Mouse (Mus musculus): ENCODE data around the gene Fgfr2. TPM values are rescaled to one million over a fixed set of nuclear protein-coding genes. Genes with fewer than 3 reads are reported as not detected.
A peak's percentile ranks its signal among the peaks of the same experiment; 100 is the strongest.

The Fgfr2 gene
- polyA plus RNA-seq, 1 experiment from 2014 or later = 106 TPM

- WGBS = under 1% methylated on average over 43 of the region's 52 CpGs
- peak within 1 kb of the TSS; percentile 25; the same call in 1 of the 2 replicates for H3K9ac ChIP-seq (ENCODE audit: low read depth, low read length)
Observed at GRCm38 (mm10) chr7:132599071-132599975, 523.8 kb downstream of the Fgfr2 start, which contains the start of gene Nkx1-2. TSS of gene Nkx1-2 (minus strand) at chr7:132599637.

GRCm38 (mm10) chr7:132597251-132598041 is 525.7 kb downstream of the Fgfr2 start:
- peaks cover 78% of the 10 kb centered on the region for H3K27me3 ChIP-seq (replicated peaks; ENCODE audit: control insufficient read depth, insufficient read depth, low read length)
- DNase-seq (ENCODE audit: low spot score) = peak; percentile 44
- ATAC-seq (ENCODE audit: low read depth) = peak; percentile 44; the same call in 1 of the 2 replicates
- H3K4me3 ChIP-seq (ENCODE audit: low read depth, low read length) = peak overlapping the region; percentile 48
- no peak overlapping the region for H3K27ac ChIP-seq (replicated peaks; ENCODE audit: low read depth, low read length)
- peak overlapping the region; percentile 89 for H3K4me2 ChIP-seq (ENCODE audit: low read depth, low read length)
- WGBS = under 1% methylated on average over 46 of the region's 60 CpGs
- peaks cover 13% of the 10 kb centered on the region for H3K4me1 ChIP-seq (ENCODE audit: control insufficient read depth, insufficient read depth, low read length)
- peak overlapping the region; percentile 28 for H3K9ac ChIP-seq (ENCODE audit: low read depth, low read length)
- H3K36me3 ChIP-seq (ENCODE audit: control insufficient read depth, insufficient read depth, low read length) = no peaks in the 10 kb centered on the region
- H3K9me3 ChIP-seq (ENCODE audit: control insufficient read depth, low read length) = no peaks in the 10 kb centered on the region

More at GRCm38 (mm10) chr7:132599071-132599975, 523.8 kb downstream of the Fgfr2 start, which contains the start of gene Nkx1-2:
- DNase-seq (ENCODE audit: low spot score) (peak; percentile 33), ATAC-seq (ENCODE audit: low read depth) (no peak)
- peaks cover 13% of the 10 kb centered on the region for H3K4me1 ChIP-seq (ENCODE audit: control insufficient read depth, insufficient read depth, low read length)
- no peaks in the 10 kb centered on the region for H3K36me3 ChIP-seq (ENCODE audit: control insufficient read depth, insufficient read depth, low read length)
- H3K4me3 ChIP-seq (ENCODE audit: low read depth, low read length) = peak within 1 kb of the TSS; percentile 41
- peaks cover 93% of the 10 kb centered on the region for H3K27me3 ChIP-seq (replicated peaks; ENCODE audit: control insufficient read depth, insufficient read depth, low read length)
- no peaks in the 10 kb centered on the region for H3K9me3 ChIP-seq (ENCODE audit: control insufficient read depth, low read length)
- peak within 1 kb of the TSS; percentile 83 for H3K4me2 ChIP-seq (ENCODE audit: low read depth, low read length)
- H3K27ac ChIP-seq (replicated peaks; ENCODE audit: low read depth, low read length) = no peak within 1 kb of the TSS

- H3K27me3 ChIP-seq (replicated peaks; ENCODE audit: control insufficient read depth, insufficient read depth, low read length) = peaks cover 70% of the 10 kb centered on the region
- H3K9me3 ChIP-seq (ENCODE audit: control insufficient read depth, low read length) = no peaks in the 10 kb centered on the region
- H3K4me3 ChIP-seq (ENCODE audit: low read depth, low read length) = peak overlapping the region; percentile 48
- no peaks in the 10 kb centered on the region for H3K36me3 ChIP-seq (ENCODE audit: control insufficient read depth, insufficient read depth, low read length)
- peak overlapping the region; percentile 89 for H3K4me2 ChIP-seq (ENCODE audit: low read depth, low read length)
- no peak for ATAC-seq (ENCODE audit: low read depth)
- H3K4me1 ChIP-seq (ENCODE audit: control insufficient read depth, insufficient read depth, low read length) = peaks cover 13% of the 10 kb centered on the region
- 0 out of 2 replicates have a peak overlapping the region, but pooled peaks have one; percentile 28 for H3K9ac ChIP-seq (ENCODE audit: low read depth, low read length)
- no peak for DNase-seq (ENCODE audit: low spot score)
- H3K27ac ChIP-seq (replicated peaks; ENCODE audit: low read depth, low read length) = no peak overlapping the region
- WGBS = 10% methylated on average over 26 of the region's 26 CpGs
Observed at GRCm38 (mm10) chr7:132596557-132597250, 526.4 kb downstream of the Fgfr2 start.

- peaks cover 61% of the 10 kb centered on the region for H3K27me3 ChIP-seq (replicated peaks; ENCODE audit: control insufficient read depth, insufficient read depth, low read length)
- ATAC-seq (ENCODE audit: low read depth) (no peak), DNase-seq (ENCODE audit: low spot score) (no peak)
- H3K4me1 ChIP-seq (ENCODE audit: control insufficient read depth, insufficient read depth, low read length) = peaks cover 13% of the 10 kb centered on the region
- no peak overlapping the region for H3K4me2 ChIP-seq (ENCODE audit: low read depth, low read length)
- H3K36me3 ChIP-seq (ENCODE audit: control insufficient read depth, insufficient read depth, low read length) = no peaks in the 10 kb centered on the region
- no peak overlapping the region for H3K9ac ChIP-seq (ENCODE audit: low read depth, low read length)
- no peak overlapping the region for H3K27ac ChIP-seq (replicated peaks; ENCODE audit: low read depth, low read length)
- H3K4me3 ChIP-seq (ENCODE audit: low read depth, low read length) = no peak overlapping the region
- H3K9me3 ChIP-seq (ENCODE audit: control insufficient read depth, low read length) = no peaks in the 10 kb centered on the region
- WGBS = 84% methylated on average over 3 of the region's 3 CpGs
Observed at GRCm38 (mm10) chr7:132595787-132596186, 527.4 kb downstream of the Fgfr2 start.

- DNase-seq (ENCODE audit: low spot score) (no peak), ATAC-seq (ENCODE audit: low read depth) (no peak)
- H3K36me3 ChIP-seq (ENCODE audit: control insufficient read depth, insufficient read depth, low read length) = no peaks in the 10 kb centered on the region
- no peak overlapping the region for H3K4me2 ChIP-seq (ENCODE audit: low read depth, low read length)
- no peak overlapping the region for H3K4me3 ChIP-seq (ENCODE audit: low read depth, low read length)
- no peak overlapping the region for H3K9ac ChIP-seq (ENCODE audit: low read depth, low read length)
- no peaks in the 10 kb centered on the region for H3K9me3 ChIP-seq (ENCODE audit: control insufficient read depth, low read length)
- 92% methylated on average over 2 of the region's 2 CpGs for WGBS
- H3K4me1 ChIP-seq (ENCODE audit: control insufficient read depth, insufficient read depth, low read length) = peaks cover 6% of the 10 kb centered on the region
- peaks cover 46% of the 10 kb centered on the region for H3K27me3 ChIP-seq (replicated peaks; ENCODE audit: control insufficient read depth, insufficient read depth, low read length)
- H3K27ac ChIP-seq (replicated peaks; ENCODE audit: low read depth, low read length) = no peak overlapping the region
Observed at GRCm38 (mm10) chr7:132594325-132594724, 528.8 kb downstream of the Fgfr2 start.

GRCm38 (mm10) chr7:132593762-132594161 is 529.4 kb downstream of the Fgfr2 start:
- H3K27ac ChIP-seq (replicated peaks; ENCODE audit: low read depth, low read length) = no peak overlapping the region
- no peak overlapping the region for H3K4me3 ChIP-seq (ENCODE audit: low read depth, low read length)
- H3K4me1 ChIP-seq (ENCODE audit: control insufficient read depth, insufficient read depth, low read length) = peaks cover 6% of the 10 kb centered on the region
- peaks cover 41% of the 10 kb centered on the region for H3K27me3 ChIP-seq (replicated peaks; ENCODE audit: control insufficient read depth, insufficient read depth, low read length)
- no peak overlapping the region for H3K4me2 ChIP-seq (ENCODE audit: low read depth, low read length)
- 58% methylated on average over 2 of the region's 2 CpGs for WGBS
- H3K9ac ChIP-seq (ENCODE audit: low read depth, low read length) = no peak overlapping the region
- H3K36me3 ChIP-seq (ENCODE audit: control insufficient read depth, insufficient read depth, low read length) = no peaks in the 10 kb centered on the region
- ATAC-seq (ENCODE audit: low read depth) (no peak), DNase-seq (ENCODE audit: low spot score) (no peak)
- H3K9me3 ChIP-seq (ENCODE audit: control insufficient read depth, low read length) = no peaks in the 10 kb centered on the region

- WGBS = 46% methylated on average over 5 of the region's 5 CpGs
- DNase-seq (ENCODE audit: low spot score) = no peak
Observed at GRCm38 (mm10) chr7:132589610-132590009, 533.5 kb downstream of the Fgfr2 start.

GRCm38 (mm10) chr7:132587167-132587566 is 536.0 kb downstream of the Fgfr2 start:
- Histone ChIP-seq H3K9me3 (ENCODE audit: control insufficient read depth, low read length) (no peaks in the 10 kb centered on the region), H3K9ac (ENCODE audit: low read depth, low read length) (no peak overlapping the region), H3K27ac (replicated peaks; ENCODE audit: low read depth, low read length) (no peak overlapping the region), H3K4me3 (ENCODE audit: low read depth, low read length) (no peak overlapping the region), H3K4me2 (ENCODE audit: low read depth, low read length) (no peak overlapping the region), H3K36me3 (ENCODE audit: control insufficient read depth, insufficient read depth, low read length) (no peaks in the 10 kb centered on the region), H3K4me1 (ENCODE audit: control insufficient read depth, insufficient read depth, low read length) (no peaks in the 10 kb centered on the region), H3K27me3 (replicated peaks; ENCODE audit: control insufficient read depth, insufficient read depth, low read length) (no peaks in the 10 kb centered on the region)
- ATAC-seq (ENCODE audit: low read depth) (no peak), DNase-seq (ENCODE audit: low spot score) (no peak)
- 71% methylated on average over 5 of the region's 5 CpGs for WGBS

More at GRCm38 (mm10) chr7:132589610-132590009, 533.5 kb downstream of the Fgfr2 start:
- Histone ChIP-seq H3K4me1 (ENCODE audit: control insufficient read depth, insufficient read depth, low read length) (no peaks in the 10 kb centered on the region), H3K4me2 (ENCODE audit: low read depth, low read length) (no peak overlapping the region), H3K27me3 (replicated peaks; ENCODE audit: control insufficient read depth, insufficient read depth, low read length) (no peaks in the 10 kb centered on the region), H3K36me3 (ENCODE audit: control insufficient read depth, insufficient read depth, low read length) (no peaks in the 10 kb centered on the region), H3K4me3 (ENCODE audit: low read depth, low read length) (no peak overlapping the region), H3K9ac (ENCODE audit: low read depth, low read length) (no peak overlapping the region), H3K27ac (replicated peaks; ENCODE audit: low read depth, low read length) (no peak overlapping the region), H3K9me3 (ENCODE audit: control insufficient read depth, low read length) (no peaks in the 10 kb centered on the region)
- ATAC-seq (ENCODE audit: low read depth) = no peak
